Mouse (Mus musculus) forebrain, embryonic 15.5 days (tissue): Measurements from ENCODE around the gene Tpsg1. TPM values are rescaled to one million over a fixed set of nuclear protein-coding genes. Genes with fewer than 3 reads are reported as not detected.

Source experiments
- ATAC-seq: fragments of 200-750 bp; cut with Nextera tagmentation; replicated peaks from 2 replicates; pipeline ENCODE4 v1.8.0; 2017; ENCODE audit warnings: mild to moderate bottlenecking, moderate TSS enrichment, moderate library complexity
- H3K27ac ChIP-seq: fragments of 300-500 bp; sonication (generic); replicated peaks from 2 replicates; pipeline ENCODE4 v1.5.1; 2015; ENCODE audit warnings: mild to moderate bottlenecking, inconsistent platforms
- H3K27me3 ChIP-seq: fragments of 300-500 bp; sonication (generic); 2 replicates; pipeline ENCODE4 v1.6.1; 2015; ENCODE audit warnings: inconsistent platforms
- H3K36me3 ChIP-seq: fragments of 300-500 bp; sonication (generic); 2 replicates; pipeline ENCODE4 v1.6.1; 2015; ENCODE audit warnings: mild to moderate bottlenecking, inconsistent platforms
- H3K4me1 ChIP-seq: fragments of 300-500 bp; sonication (generic); 2 replicates; pipeline ENCODE4 v1.6.1; 2015; ENCODE audit warnings: inconsistent platforms
- H3K4me2 ChIP-seq: fragments of 300-500 bp; sonication (generic); replicated peaks from 2 replicates; pipeline ENCODE4 v1.6.1; 2015; ENCODE audit warnings: mild to moderate bottlenecking, inconsistent platforms
- H3K4me3 ChIP-seq: fragments of 300-500 bp; sonication (generic); 2 replicates; pipeline ENCODE4 v1.5.1; 2015; ENCODE audit warnings: mild to moderate bottlenecking, inconsistent platforms
- H3K9ac ChIP-seq: fragments of 300-500 bp; sonication (generic); replicated peaks from 2 replicates; pipeline ENCODE4 v1.6.1; 2015; ENCODE audit warnings: mild to moderate bottlenecking, inconsistent platforms
- H3K9me3 ChIP-seq: fragments of 300-500 bp; sonication (generic); 2 replicates; pipeline ENCODE4 v1.6.1; 2016; ENCODE audit warnings: inconsistent platforms
- WGBS: fragments of 180-500 bp; shearing (Covaris S2); methylation state at CpG from one replicate; pipeline ENCODE4 v1.1.7; 2015; ENCODE audit warnings: mixed read lengths; 5-methylcytosine and 5-hydroxymethylcytosine counted together
- polyA plus RNA-seq: library from polyadenylated mRNA; unstranded; fragments of >200 nt; fragmentation: Nextera tagmentation; extraction: Ambion mirVana; gene quantifications from 2 replicates; pipeline ENCODE4 v1.2.1, GENCODE M21; 2015

The Tpsg1 gene
- polyA plus RNA-seq, 1 experiment from 2014 or later: 0.94 TPM

- H3K4me1 ChIP-seq: peaks cover 67% of the 10 kb centered on the region
- H3K9ac ChIP-seq: no peak overlapping the region
- peak overlapping the region; percentile 63 for H3K27ac ChIP-seq
- H3K36me3 ChIP-seq: no peaks in the 10 kb centered on the region
- no peak overlapping the region for H3K4me2 ChIP-seq
- H3K9me3 ChIP-seq: no peaks in the 10 kb centered on the region
- no peak for ATAC-seq
- no peak overlapping the region for H3K4me3 ChIP-seq
- 0 out of 2 replicates have a peak, but pooled peaks cover 6% of the 10 kb centered on the region for H3K27me3 ChIP-seq
- 27% methylated on average over 7 of the region's 7 CpGs for WGBS
Observed at GRCm38 (mm10) chr17:25409621-25410020, 40.5 kb downstream of the Tpsg1 start.

- Histone ChIP-seq H3K27ac (peak overlapping the region; percentile 63), H3K27me3 (0 out of 2 replicates have a peak, but pooled peaks cover 4% of the 10 kb centered on the region), H3K36me3 (no peaks in the 10 kb centered on the region), H3K4me1 (peaks cover 67% of the 10 kb centered on the region), H3K4me2 (no peak overlapping the region), H3K9ac (no peak overlapping the region), H3K9me3 (no peaks in the 10 kb centered on the region), H3K4me3 (no peak overlapping the region)
- 71% methylated on average over 6 of the region's 6 CpGs for WGBS
- ATAC-seq: no peak
Observed at GRCm38 (mm10) chr17:25410180-25410579, 41.1 kb downstream of the Tpsg1 start.

DNA sequence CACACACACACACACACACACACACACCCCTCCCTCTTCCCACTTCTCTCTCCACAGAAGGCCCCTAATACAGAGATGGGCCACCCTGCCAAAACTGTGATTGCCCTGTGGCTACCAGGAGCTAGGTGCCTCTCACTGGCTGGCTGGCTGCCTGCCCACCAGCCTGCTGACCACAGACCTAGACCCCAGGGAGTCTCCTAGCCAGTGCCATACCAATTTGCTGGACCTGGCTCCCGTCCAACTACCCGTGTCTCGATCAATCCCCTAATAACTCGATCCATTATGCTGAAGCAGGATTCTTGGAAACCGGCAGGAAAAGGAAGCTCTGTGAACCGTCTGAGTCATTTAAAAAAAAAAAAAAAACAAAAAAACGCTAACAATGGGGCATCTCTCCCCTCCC, 41.7 kb downstream of the Tpsg1 start:
- 16% methylated on average over 7 of the region's 7 CpGs for WGBS
- Histone ChIP-seq H3K9me3 (no peaks in the 10 kb centered on the region), H3K27ac (0 out of 2 replicates have a peak overlapping the region, but pooled peaks have one; percentile 63), H3K36me3 (no peaks in the 10 kb centered on the region), H3K4me1 (peaks cover 67% of the 10 kb centered on the region), H3K27me3 (0 out of 2 replicates have a peak, but pooled peaks cover 4% of the 10 kb centered on the region), H3K4me3 (no peak overlapping the region), H3K4me2 (no peak overlapping the region), H3K9ac (no peak overlapping the region)
- ATAC-seq: no peak

DNA sequence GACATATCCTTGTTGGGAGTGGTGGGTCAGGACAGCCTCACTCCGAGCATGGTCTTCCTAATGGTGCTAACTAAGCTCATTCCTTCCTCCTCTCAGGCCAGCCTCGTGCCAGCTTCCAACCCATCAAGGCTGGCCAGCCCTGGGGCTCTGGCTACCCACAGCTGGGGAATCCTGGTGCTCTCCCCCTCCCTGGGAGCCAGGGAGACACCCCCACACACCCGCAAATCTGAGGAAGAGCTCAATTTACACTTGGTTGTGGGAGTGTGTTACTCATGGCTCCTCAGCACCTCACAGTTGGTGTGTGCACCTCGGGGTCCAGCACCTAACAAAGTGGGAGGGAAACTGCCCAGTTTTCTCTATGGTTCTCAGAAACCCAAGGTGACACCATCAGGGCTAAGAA, 42.2 kb downstream of the Tpsg1 start:
- H3K27me3 ChIP-seq: 0 out of 2 replicates have a peak, but pooled peaks cover 4% of the 10 kb centered on the region
- 58% methylated on average over 4 of the region's 4 CpGs for WGBS
- H3K9me3 ChIP-seq: no peaks in the 10 kb centered on the region
- no peak overlapping the region for H3K27ac ChIP-seq
- no peak overlapping the region for H3K4me2 ChIP-seq
- H3K36me3 ChIP-seq: no peaks in the 10 kb centered on the region
- H3K4me3 ChIP-seq: no peak overlapping the region
- H3K9ac ChIP-seq: no peak overlapping the region
- no peak for ATAC-seq
- H3K4me1 ChIP-seq: peaks cover 67% of the 10 kb centered on the region

DNA sequence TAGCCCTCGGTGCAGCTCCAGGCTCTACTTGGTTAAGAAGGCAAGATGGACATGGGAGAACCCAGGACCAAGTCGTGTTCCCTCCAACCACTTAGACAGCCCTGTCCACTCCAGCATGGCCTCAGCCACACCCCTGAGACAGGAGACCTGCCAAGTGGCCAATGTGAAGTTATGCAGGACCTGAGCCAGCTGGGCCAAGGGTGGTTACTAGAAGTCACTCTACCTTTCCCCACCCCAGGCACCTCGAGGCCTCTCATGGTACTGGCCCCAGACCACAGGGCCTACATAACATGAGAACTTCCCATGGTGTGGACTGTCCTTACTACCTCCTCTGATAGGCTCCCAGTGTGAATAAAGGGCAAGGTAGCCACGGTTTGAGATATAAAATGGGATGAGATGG, 45.1 kb downstream of the Tpsg1 start:
- Histone ChIP-seq H3K27ac (no peak overlapping the region), H3K27me3 (no peaks in the 10 kb centered on the region), H3K4me2 (no peak overlapping the region), H3K9ac (no peak overlapping the region), H3K9me3 (no peaks in the 10 kb centered on the region), H3K36me3 (no peaks in the 10 kb centered on the region), H3K4me3 (no peak overlapping the region), H3K4me1 (peaks cover 63% of the 10 kb centered on the region)
- ATAC-seq: no peak
- WGBS: 74% methylated on average over 4 of the region's 4 CpGs

- WGBS: 52% methylated on average over 3 of the region's 3 CpGs
- ATAC-seq: no peak
- no peaks in the 10 kb centered on the region for H3K36me3 ChIP-seq
- no peaks in the 10 kb centered on the region for H3K27me3 ChIP-seq
- H3K4me3 ChIP-seq: no peak overlapping the region
- H3K4me1 ChIP-seq: peaks cover 63% of the 10 kb centered on the region
- H3K27ac ChIP-seq: no peak overlapping the region
- H3K9me3 ChIP-seq: no peaks in the 10 kb centered on the region
- no peak overlapping the region for H3K4me2 ChIP-seq
- H3K9ac ChIP-seq: no peak overlapping the region
Observed at GRCm38 (mm10) chr17:25414917-25415316, 45.8 kb downstream of the Tpsg1 start.

DNA sequence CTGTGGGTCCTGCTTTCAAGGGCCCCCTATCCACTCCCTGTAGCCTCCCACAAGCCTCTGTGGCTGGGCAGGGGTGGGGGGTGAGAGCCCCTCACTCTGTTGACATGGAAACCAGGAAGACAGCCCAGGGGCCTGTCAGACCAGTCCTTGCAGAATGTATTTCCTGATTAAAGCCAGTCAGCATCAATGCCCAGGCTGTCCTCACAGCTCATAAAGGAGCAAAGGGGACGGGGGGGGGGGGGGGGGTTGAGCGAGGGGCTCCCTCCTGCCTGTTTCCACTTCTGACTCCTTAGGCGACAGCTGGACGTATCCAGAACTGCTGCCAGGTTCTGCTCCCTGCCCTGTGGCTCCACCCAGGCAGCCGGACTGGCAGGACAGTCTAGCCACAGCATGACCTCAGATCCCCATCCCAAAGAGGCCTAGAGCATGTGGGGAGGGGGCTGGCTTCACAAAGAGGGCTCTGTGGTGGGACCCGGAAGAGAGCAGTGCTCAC, 46.4 kb downstream of the Tpsg1 start:
- Histone ChIP-seq H3K4me2 (no peak overlapping the region), H3K4me1 (peaks cover 63% of the 10 kb centered on the region), H3K27ac (0 out of 2 replicates have a peak overlapping the region, but pooled peaks have one; percentile 1)

GRCm38 (mm10) chr17:25416219-25416618, 47.1 kb downstream of the Tpsg1 start:
- peak; percentile 21; the same call in 1 of the 2 replicates for ATAC-seq
- H3K9me3 ChIP-seq: no peaks in the 10 kb centered on the region
- H3K36me3 ChIP-seq: no peaks in the 10 kb centered on the region
- no peak overlapping the region for H3K9ac ChIP-seq
- H3K27me3 ChIP-seq: no peaks in the 10 kb centered on the region
- H3K4me2 ChIP-seq: no peak overlapping the region
- H3K4me3 ChIP-seq: no peak overlapping the region
- peaks cover 60% of the 10 kb centered on the region for H3K4me1 ChIP-seq
- H3K27ac ChIP-seq: no peak overlapping the region
- WGBS: 22% methylated on average over 3 of the region's 3 CpGs

More for the DNA sequence above, 46.4 kb downstream of the Tpsg1 start:
- 3% methylated on average over 6 of the region's 6 CpGs for WGBS
- no peak for ATAC-seq
- Histone ChIP-seq H3K36me3 (no peaks in the 10 kb centered on the region), H3K4me3 (no peak overlapping the region), H3K9ac (no peak overlapping the region), H3K27me3 (no peaks in the 10 kb centered on the region), H3K9me3 (no peaks in the 10 kb centered on the region)

- WGBS: 72% methylated on average over 6 of the region's 6 CpGs
- H3K27ac ChIP-seq: no peak overlapping the region
- ATAC-seq: no peak
- H3K9ac ChIP-seq: no peak overlapping the region
- no peaks in the 10 kb centered on the region for H3K36me3 ChIP-seq
- no peak overlapping the region for H3K4me3 ChIP-seq
- H3K9me3 ChIP-seq: no peaks in the 10 kb centered on the region
- H3K27me3 ChIP-seq: no peaks in the 10 kb centered on the region
- no peak overlapping the region for H3K4me2 ChIP-seq
- H3K4me1 ChIP-seq: peaks cover 55% of the 10 kb centered on the region
Observed at GRCm38 (mm10) chr17:25417990-25418389, 48.9 kb downstream of the Tpsg1 start.

DNA sequence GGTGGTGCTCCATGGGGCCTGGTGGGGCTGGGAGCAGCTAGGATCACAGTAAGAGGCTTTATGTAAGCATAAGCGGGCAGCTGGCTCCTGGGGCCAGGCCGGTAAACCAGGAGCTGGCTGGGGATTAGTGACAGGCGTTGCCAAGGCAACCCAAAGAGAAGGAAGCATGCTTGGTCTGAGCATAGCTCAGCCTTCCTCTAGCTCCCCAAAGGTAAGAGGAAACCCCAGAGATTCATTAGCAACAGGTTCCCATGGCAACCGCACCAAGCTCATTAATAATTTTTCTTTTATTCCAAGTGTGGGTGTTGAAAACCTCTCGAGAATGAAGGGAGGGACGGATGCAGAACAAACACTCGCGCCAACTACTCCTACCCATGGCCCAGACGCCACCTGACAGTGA, 49.9 kb downstream of the Tpsg1 start:
- WGBS: 6% methylated on average over 9 of the region's 9 CpGs
- Histone ChIP-seq H3K36me3 (no peaks in the 10 kb centered on the region), H3K4me1 (peaks cover 55% of the 10 kb centered on the region), H3K4me2 (0 out of 2 replicates have a peak overlapping the region, but pooled peaks have one; percentile 4), H3K9ac (0 out of 2 replicates have a peak overlapping the region, but pooled peaks have one; percentile 13), H3K4me3 (no peak overlapping the region), H3K9me3 (no peaks in the 10 kb centered on the region), H3K27ac (peak overlapping the region; percentile 63), H3K27me3 (no peaks in the 10 kb centered on the region)
- peak; percentile 58 for ATAC-seq

GRCm38 (mm10) chr17:25420998-25421397, 51.9 kb downstream of the Tpsg1 start:
- ATAC-seq: no peak

More at GRCm38 (mm10) chr17:25420998-25421397, 51.9 kb downstream of the Tpsg1 start:
- Histone ChIP-seq H3K4me2 (no peak overlapping the region), H3K9me3 (no peaks in the 10 kb centered on the region), H3K4me3 (no peak overlapping the region), H3K9ac (no peak overlapping the region), H3K27ac (no peak overlapping the region), H3K4me1 (peaks cover 40% of the 10 kb centered on the region), H3K36me3 (no peaks in the 10 kb centered on the region), H3K27me3 (no peaks in the 10 kb centered on the region)
- WGBS: 70% methylated on average over 3 of the region's 3 CpGs
